In the genomic region with DNA sequence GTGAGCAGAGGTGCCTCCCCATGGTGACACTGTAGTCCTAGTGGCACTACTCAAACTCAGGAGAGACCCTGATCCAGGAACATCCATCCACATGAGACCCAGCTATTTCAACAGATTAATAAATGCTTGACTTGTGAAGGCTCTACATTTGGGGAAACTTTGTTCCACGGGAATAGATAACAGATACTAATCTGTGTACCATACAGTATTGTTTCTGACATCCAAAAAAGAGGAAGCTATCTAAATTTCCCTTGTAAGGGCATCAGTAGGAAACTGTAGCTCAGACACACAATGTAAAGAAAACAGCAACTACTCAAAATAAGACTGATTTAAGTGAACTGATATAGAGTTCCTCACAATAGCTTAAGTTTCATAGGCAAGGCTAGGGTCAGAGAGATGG, we compare ENCODE assay signal across 14 mouse cellular contexts.
"Had no signal": no experiment of that assay in that cellular context is flagged by ENCODE, and none has a peak within 500 bp of the region (broad histone marks: within the 10 kb centered on the region; RNA-seq: fewer than 3 reads in every experiment).

No protein-coding gene starts in this region.

- DNase-seq: kidney, adult 18-20 months; kidney, postnatal 10 days; kidney, postnatal 4 days; lung, adult 2 months; lung, postnatal 4 days; midbrain, embryonic 14.5 days; spleen, adult 18-20 months; thymus, postnatal 36 days had no signal

- H3K4me3 ChIP-seq: layer of hippocampus, adult 2 months; limb, embryonic 10.5 days; liver, embryonic 15.5 days; neural tube, embryonic 15.5 days had no signal

- H3K4me2 ChIP-seq: liver, embryonic 11.5 days; liver, embryonic 15.5 days had no signal

- ATAC-seq: inflammation-experienced regulatory T-cells, adult 6 months had no signal

- H3K9me3 ChIP-seq: limb, embryonic 10.5 days; liver, embryonic 15.5 days; neural tube, embryonic 15.5 days had no signal

- H3K27ac ChIP-seq: layer of hippocampus, adult 2 months; limb, embryonic 10.5 days; liver, embryonic 15.5 days had no signal

- H3K27me3 ChIP-seq: liver, embryonic 15.5 days; neural tube, embryonic 15.5 days had no signal

- H3K4me1 ChIP-seq: limb, embryonic 10.5 days; liver, embryonic 15.5 days had no signal

- H3K36me3 ChIP-seq: limb, embryonic 10.5 days; liver, embryonic 15.5 days; neural tube, embryonic 15.5 days had no signal

- H3K9ac ChIP-seq: liver, embryonic 15.5 days; neural tube, embryonic 15.5 days had no signal
